Mouse (Mus musculus): ENCODE measurements around the gene Sgms1. TPM values are rescaled to one million over a fixed set of nuclear protein-coding genes. Genes with fewer than 3 reads are reported as not detected.
A peak's percentile ranks its signal among the peaks of the same experiment; 100 is the strongest.
"Not testable (repeated sequence)": the region's sequence is repeated elsewhere in the genome, so short reads cannot be mapped to it uniquely, and the experiment has no call there.

Gene Sgms1
- total RNA-seq, 1 experiment from 2014 or later: 87.0 TPM

GRCm38 (mm10) chr19:32325100-32325768, 64.3 kb downstream of the Sgms1 start:
- no peak for DNase-seq

GRCm38 (mm10) chr19:32324550-32324949, 65.0 kb downstream of the Sgms1 start:
- DNase-seq: no peak

GRCm38 (mm10) chr19:32323070-32323469, 66.4 kb downstream of the Sgms1 start:
- DNase-seq: no peak

GRCm38 (mm10) chr19:32322429-32323035, 67.0 kb downstream of the Sgms1 start:
- DNase-seq: peak; percentile 52

GRCm38 (mm10) chr19:32320366-32320666, 69.2 kb downstream of the Sgms1 start:
- peak; percentile 81 for DNase-seq

- DNase-seq: no peak
Observed at GRCm38 (mm10) chr19:32319531-32320365, 69.8 kb downstream of the Sgms1 start.

- DNase-seq: no peak
Observed at GRCm38 (mm10) chr19:32319057-32319456, 70.5 kb downstream of the Sgms1 start.

GRCm38 (mm10) chr19:32317347-32317746, 72.2 kb downstream of the Sgms1 start:
- not testable (repeated sequence) for DNase-seq

GRCm38 (mm10) chr19:32313304-32313703, 76.2 kb downstream of the Sgms1 start:
- no peak for DNase-seq

- DNase-seq: no peak
Observed at GRCm38 (mm10) chr19:32311762-32312161, 77.8 kb downstream of the Sgms1 start.

- no peak for DNase-seq
Observed at GRCm38 (mm10) chr19:32311063-32311462, 78.5 kb downstream of the Sgms1 start.

- DNase-seq: no peak
Observed at GRCm38 (mm10) chr19:32310483-32310882, 79.0 kb downstream of the Sgms1 start.

- DNase-seq: peak; percentile 34
Observed at GRCm38 (mm10) chr19:32309346-32309745, 80.2 kb downstream of the Sgms1 start.

GRCm38 (mm10) chr19:32308311-32308710, 81.2 kb downstream of the Sgms1 start:
- DNase-seq: no peak

- DNase-seq: no peak
Observed at GRCm38 (mm10) chr19:32304898-32305297, 84.6 kb downstream of the Sgms1 start.

- DNase-seq: peak; percentile 64
Observed at GRCm38 (mm10) chr19:32304008-32304873, 85.3 kb downstream of the Sgms1 start.

- DNase-seq: no peak
Observed at GRCm38 (mm10) chr19:32302835-32303381, 86.6 kb downstream of the Sgms1 start.

GRCm38 (mm10) chr19:32301568-32301967, 87.9 kb downstream of the Sgms1 start:
- no peak for DNase-seq

GRCm38 (mm10) chr19:32298221-32298620, 91.3 kb downstream of the Sgms1 start:
- no peak for DNase-seq

GRCm38 (mm10) chr19:32296863-32297262, 92.7 kb downstream of the Sgms1 start:
- DNase-seq: no peak

GRCm38 (mm10) chr19:32295581-32295980, 93.9 kb downstream of the Sgms1 start:
- no peak for DNase-seq

All from adrenal gland, postnatal 25 days (tissue).